Mouse (Mus musculus): Measurements from ENCODE around the gene Ttc4.

DNA sequence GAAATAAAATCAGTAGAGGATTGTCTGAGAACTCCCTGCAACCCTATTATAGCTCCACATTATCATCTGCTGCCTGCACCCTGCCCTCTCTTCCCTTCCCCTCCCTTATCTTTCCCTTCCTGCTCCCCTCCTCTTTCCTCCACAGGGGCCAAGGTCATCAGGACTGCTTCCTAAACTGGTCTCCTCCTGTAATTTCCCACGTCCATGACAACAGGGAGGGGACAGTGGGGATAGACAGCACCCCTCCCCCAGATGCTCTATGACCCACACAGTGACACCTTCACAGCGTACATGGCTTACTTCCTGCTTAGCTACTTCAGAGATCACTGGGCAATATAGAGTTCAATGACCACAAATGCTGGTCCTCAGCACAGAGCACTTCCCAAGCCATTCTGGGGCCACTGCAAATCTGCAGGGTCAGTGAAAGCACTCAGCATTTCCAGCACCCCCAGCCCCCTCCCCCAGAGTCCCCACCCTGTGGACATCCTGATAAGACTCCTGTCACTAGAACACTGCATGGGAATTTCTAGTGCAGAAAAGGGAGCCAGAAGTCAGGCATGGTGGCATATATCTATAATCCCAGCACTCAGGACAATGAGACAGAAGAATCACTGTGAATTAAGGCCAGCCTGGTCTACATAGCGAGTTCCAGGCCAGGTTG, 10.0 kb upstream of the Ttc4 start:
- TF ChIP-seq CTCF (IDR thresholded peaks at IDR 0.05 in 2 of 3, conservative IDR thresholded peaks at IDR 0.05 in 1 of 3; ENCODE audit: control insufficient read depth in 1 of 3, insufficient read depth in 1 of 3, low read depth in 2 of 3, low read length in 3 of 3, poor library complexity in 1 of 3, severe bottlenecking in 1 of 3) (no peak), ZMIZ1 (IDR thresholded peaks at IDR 0.05; ENCODE audit: low read depth, low read length) (no peak), POLR2A (IDR thresholded peaks at IDR 0.05; ENCODE audit: control insufficient read depth in 1 of 2, insufficient read depth in 1 of 2, low read depth in 1 of 2, low read length in 2 of 2, poor library complexity in 1 of 2) (no peak), MAFK (IDR thresholded peaks at IDR 0.05; ENCODE audit: borderline replicate concordance, low read depth, low read length) (no peak), EP300 (IDR thresholded peaks at IDR 0.05; ENCODE audit: low read depth in 1 of 2, low read length in 2 of 2) (no peak), CHD2 (IDR thresholded peaks at IDR 0.05; ENCODE audit: low read length) (no peak), UBTF (IDR thresholded peaks at IDR 0.05; ENCODE audit: borderline replicate concordance, insufficient read depth, low read depth, low read length) (no peak), TAL1 (IDR thresholded peaks at IDR 0.05; ENCODE audit: low read length) (no peak), ZKSCAN1 (IDR thresholded peaks at IDR 0.05; ENCODE audit: low read depth, low read length) (no peak), SMC3 (IDR thresholded peaks at IDR 0.05; ENCODE audit: low read depth, low read length) (no peak)
